Mouse (Mus musculus): ENCODE measurements at regions not wholly inside any gene's neighbourhood (a gene's known extent, or its start where the extent isn't known, plus 50 kb on each side); places are given as distances from the start of the nearest gene placed in this dataset.

DNA sequence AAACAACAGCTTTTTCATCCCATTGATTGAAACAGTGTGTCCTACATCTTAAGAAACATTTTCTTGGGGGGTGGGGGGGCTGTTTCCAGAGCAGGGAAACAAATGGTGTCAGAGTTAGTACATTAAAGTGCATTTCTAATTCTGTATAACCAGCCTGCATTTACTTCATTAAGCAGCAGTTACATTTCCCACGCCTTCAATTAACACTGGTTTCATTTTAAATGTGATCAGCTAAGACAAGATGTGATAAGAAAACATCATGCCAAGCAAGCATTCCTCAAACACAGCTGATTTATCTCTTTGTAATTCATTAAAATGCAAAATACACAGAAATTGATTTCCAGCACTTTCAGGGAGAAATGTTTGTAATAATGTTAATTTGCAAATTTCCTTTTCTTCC lies 122.0 kb downstream of the Olfr1505 start:
- DNase-seq: no peak
- no peak overlapping the region for H3K4me3 ChIP-seq (replicated peaks; ENCODE audit: insufficient read depth, low read depth, low read length)
- H3K27ac ChIP-seq (ENCODE audit: insufficient read depth, low read length): no peak overlapping the region
- no peaks in the 10 kb centered on the region for H3K27me3 ChIP-seq (ENCODE audit: control insufficient read depth, insufficient read depth, low read length)
- H3K4me1 ChIP-seq (ENCODE audit: control insufficient read depth, insufficient read depth, low read length): no peaks in the 10 kb centered on the region
- TF ChIP-seq CTCF (IDR thresholded peaks at IDR 0.05; ENCODE audit: borderline replicate concordance, insufficient read depth, low read depth, low read length) (no peak), POLR2A (IDR thresholded peaks at IDR 0.05; ENCODE audit: borderline replicate concordance, insufficient read depth, low read length) (no peak)
- WGBS: 74% methylated on average over 1 of the region's 1 CpGs

DNA sequence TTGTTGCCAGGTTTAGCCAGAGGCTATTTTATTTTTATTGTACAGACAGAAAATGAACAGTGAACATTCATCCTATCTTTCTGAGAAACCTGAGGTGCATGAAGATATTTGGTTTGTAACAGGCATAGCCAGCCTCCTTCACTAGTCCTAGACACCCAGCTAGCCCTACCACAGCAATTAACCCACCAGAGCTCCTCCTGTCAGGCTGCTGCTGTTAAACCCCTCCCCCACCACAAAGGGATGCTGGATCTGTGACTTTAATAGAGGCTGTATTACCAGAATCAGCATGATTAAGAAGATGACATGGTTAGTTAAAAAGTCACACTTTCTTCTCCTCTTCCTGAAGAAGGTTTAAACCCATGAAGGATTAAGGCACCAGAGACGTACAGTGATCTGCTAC lies 122.5 kb downstream of the Olfr1505 start:
- H3K4me3 ChIP-seq (replicated peaks; ENCODE audit: insufficient read depth, low read depth, low read length): no peak overlapping the region
- no peak for DNase-seq

GRCm38 (mm10) chr19:14036750-14037149 lies 123.4 kb downstream of the Olfr1505 start:
- TF ChIP-seq POLR2A (IDR thresholded peaks at IDR 0.05; ENCODE audit: borderline replicate concordance, insufficient read depth, low read length) (no peak), CTCF (IDR thresholded peaks at IDR 0.05; ENCODE audit: borderline replicate concordance, insufficient read depth, low read depth, low read length) (no peak)
- DNase-seq: no peak
- H3K4me1 ChIP-seq (ENCODE audit: control insufficient read depth, insufficient read depth, low read length): no peaks in the 10 kb centered on the region
- no peak overlapping the region for H3K27ac ChIP-seq (ENCODE audit: insufficient read depth, low read length)
- no peaks in the 10 kb centered on the region for H3K27me3 ChIP-seq (ENCODE audit: control insufficient read depth, insufficient read depth, low read length)
- H3K4me3 ChIP-seq (replicated peaks; ENCODE audit: insufficient read depth, low read depth, low read length): no peak overlapping the region
- 74% methylated on average over 1 of the region's 1 CpGs for WGBS

More for the DNA sequence above, 122.5 kb downstream of the Olfr1505 start:
- 67% methylated on average over 1 of the region's 1 CpGs for WGBS
- Histone ChIP-seq H3K27ac (ENCODE audit: insufficient read depth, low read length) (no peak overlapping the region), H3K27me3 (ENCODE audit: control insufficient read depth, insufficient read depth, low read length) (no peaks in the 10 kb centered on the region), H3K4me1 (ENCODE audit: control insufficient read depth, insufficient read depth, low read length) (no peaks in the 10 kb centered on the region)
- TF ChIP-seq CTCF (IDR thresholded peaks at IDR 0.05; ENCODE audit: borderline replicate concordance, insufficient read depth, low read depth, low read length): no peak
- no peak for TF ChIP-seq POLR2A (IDR thresholded peaks at IDR 0.05; ENCODE audit: borderline replicate concordance, insufficient read depth, low read length)

- no peak overlapping the region for H3K27ac ChIP-seq (ENCODE audit: insufficient read depth, low read length)
- H3K27me3 ChIP-seq (ENCODE audit: control insufficient read depth, insufficient read depth, low read length): no peaks in the 10 kb centered on the region
- TF ChIP-seq POLR2A (IDR thresholded peaks at IDR 0.05; ENCODE audit: borderline replicate concordance, insufficient read depth, low read length) (no peak), CTCF (IDR thresholded peaks at IDR 0.05; ENCODE audit: borderline replicate concordance, insufficient read depth, low read depth, low read length) (no peak)
- no peak overlapping the region for H3K4me3 ChIP-seq (replicated peaks; ENCODE audit: insufficient read depth, low read depth, low read length)
- no peak for DNase-seq
- H3K4me1 ChIP-seq (ENCODE audit: control insufficient read depth, insufficient read depth, low read length): no peaks in the 10 kb centered on the region
- 41% methylated on average over 5 of the region's 5 CpGs for WGBS
Measured at GRCm38 (mm10) chr19:14042753-14043152, 129.4 kb downstream of the Olfr1505 start.

- DNase-seq: no peak
- Histone ChIP-seq H3K4me1 (ENCODE audit: control insufficient read depth, insufficient read depth, low read length) (no peaks in the 10 kb centered on the region), H3K4me3 (replicated peaks; ENCODE audit: insufficient read depth, low read depth, low read length) (no peak overlapping the region), H3K27ac (ENCODE audit: insufficient read depth, low read length) (no peak overlapping the region), H3K27me3 (ENCODE audit: control insufficient read depth, insufficient read depth, low read length) (no peaks in the 10 kb centered on the region)
- WGBS: 56% methylated on average over 2 of the region's 2 CpGs
- TF ChIP-seq POLR2A (IDR thresholded peaks at IDR 0.05; ENCODE audit: borderline replicate concordance, insufficient read depth, low read length) (no peak), CTCF (IDR thresholded peaks at IDR 0.05; ENCODE audit: borderline replicate concordance, insufficient read depth, low read depth, low read length) (no peak)
Measured at GRCm38 (mm10) chr19:14045456-14045855, 132.1 kb downstream of the Olfr1505 start.

GRCm38 (mm10) chr19:14052052-14052451 lies 138.7 kb downstream of the Olfr1505 start:
- no peak overlapping the region for H3K4me3 ChIP-seq (replicated peaks; ENCODE audit: insufficient read depth, low read depth, low read length)
- DNase-seq: peak in 1 of 2 experiments; percentile 4
- H3K27me3 ChIP-seq (ENCODE audit: control insufficient read depth, insufficient read depth, low read length): no peaks in the 10 kb centered on the region
- 28% methylated on average over 4 of the region's 4 CpGs for WGBS
- H3K4me1 ChIP-seq (ENCODE audit: control insufficient read depth, insufficient read depth, low read length): no peaks in the 10 kb centered on the region
- TF ChIP-seq CTCF (IDR thresholded peaks at IDR 0.05; ENCODE audit: borderline replicate concordance, insufficient read depth, low read depth, low read length): no peak
- no peak for TF ChIP-seq POLR2A (IDR thresholded peaks at IDR 0.05; ENCODE audit: borderline replicate concordance, insufficient read depth, low read length)
- no peak overlapping the region for H3K27ac ChIP-seq (ENCODE audit: insufficient read depth, low read length)

DNA sequence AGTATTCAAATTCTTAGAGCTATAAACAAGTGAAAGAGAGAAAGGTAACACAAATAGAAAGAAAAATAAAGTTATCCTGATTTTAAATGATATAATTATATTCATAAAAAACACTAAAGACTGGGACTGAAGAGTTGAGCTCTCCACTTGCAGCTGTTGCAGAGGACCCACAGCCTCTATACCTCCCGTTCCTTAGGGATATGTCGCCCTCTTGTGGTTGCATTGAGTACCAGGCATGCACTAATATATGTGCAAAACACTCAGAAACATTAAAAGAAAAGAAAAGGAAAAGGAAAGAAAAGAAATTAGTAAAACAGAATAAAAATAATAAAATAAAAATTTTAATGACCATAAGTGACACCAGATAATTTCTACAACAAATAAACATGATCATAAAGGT lies 167.2 kb downstream of the Olfr1505 start:
- H3K4me3 ChIP-seq (replicated peaks; ENCODE audit: insufficient read depth, low read depth, low read length): no peak overlapping the region
- H3K4me1 ChIP-seq (ENCODE audit: control insufficient read depth, insufficient read depth, low read length): no peaks in the 10 kb centered on the region
- TF ChIP-seq POLR2A (IDR thresholded peaks at IDR 0.05; ENCODE audit: borderline replicate concordance, insufficient read depth, low read length) (no peak), CTCF (IDR thresholded peaks at IDR 0.05; ENCODE audit: borderline replicate concordance, insufficient read depth, low read depth, low read length) (no peak)
- no peak for DNase-seq
- no peak overlapping the region for H3K27ac ChIP-seq (ENCODE audit: insufficient read depth, low read length)
- 18% methylated on average over 2 of the region's 2 CpGs for WGBS
- no peaks in the 10 kb centered on the region for H3K27me3 ChIP-seq (ENCODE audit: control insufficient read depth, insufficient read depth, low read length)

DNA sequence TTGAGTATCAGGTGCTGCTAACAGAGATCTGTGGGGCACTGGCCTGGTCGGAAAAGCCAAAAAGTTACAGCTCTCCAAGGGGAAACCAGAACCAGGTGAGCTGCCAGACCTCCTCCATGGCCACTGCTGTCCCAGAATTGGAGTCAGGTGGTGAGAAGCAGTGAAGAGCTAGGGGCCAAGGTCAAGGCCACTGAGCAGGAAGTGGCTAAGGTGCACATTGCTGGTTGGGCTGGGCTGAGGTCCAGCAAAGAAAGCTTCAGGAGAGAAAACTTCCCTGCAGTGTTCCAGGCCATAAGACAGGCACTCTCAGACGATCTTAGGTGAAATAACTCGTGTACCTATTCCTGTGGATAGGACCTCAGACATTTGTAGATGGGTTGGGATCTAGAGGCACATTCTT lies 171.4 kb downstream of the Olfr1505 start:
- H3K4me1 ChIP-seq (ENCODE audit: control insufficient read depth, insufficient read depth, low read length): no peaks in the 10 kb centered on the region
- TF ChIP-seq CTCF (IDR thresholded peaks at IDR 0.05; ENCODE audit: borderline replicate concordance, insufficient read depth, low read depth, low read length) (no peak), POLR2A (IDR thresholded peaks at IDR 0.05; ENCODE audit: borderline replicate concordance, insufficient read depth, low read length) (no peak)
- 83% methylated on average over 3 of the region's 3 CpGs for WGBS

More for the DNA sequence above, 171.4 kb downstream of the Olfr1505 start:
- no peak for DNase-seq
- no peaks in the 10 kb centered on the region for H3K27me3 ChIP-seq (ENCODE audit: control insufficient read depth, insufficient read depth, low read length)
- no peak overlapping the region for H3K27ac ChIP-seq (ENCODE audit: insufficient read depth, low read length)
- no peak overlapping the region for H3K4me3 ChIP-seq (replicated peaks; ENCODE audit: insufficient read depth, low read depth, low read length)
